Mouse (Mus musculus) CD4-positive, CD25-positive, alpha-beta regulatory T cell, adult 4 months (primary cell): ENCODE data around the gene Klrb1b. TPM values are rescaled to one million over a fixed set of nuclear protein-coding genes. Genes with fewer than 3 reads are reported as not detected.
"Not testable (repeated sequence)": the region's sequence is repeated elsewhere in the genome, so short reads cannot be mapped to it uniquely, and the experiment has no call there.

ENCODE experiments used
- ATAC-seq: one replicate; pipeline ENCODE4 v1.8.0; 2017
- polyA plus RNA-seq, 2 experiments: library from polyadenylated mRNA; unstranded; fragments of 100-300 nt; shearing (Covaris generic); gene quantifications; one replicate each; pipeline ENCODE4 v1.2.1; 2017

The Klrb1b gene
- polyA plus RNA-seq, 2 experiments from 2014 or later, result not detected

GRCm38 (mm10) chr6:128799144-128799895 is 26.8 kb downstream of the Klrb1b start:
- peak; percentile 49 for ATAC-seq

DNA sequence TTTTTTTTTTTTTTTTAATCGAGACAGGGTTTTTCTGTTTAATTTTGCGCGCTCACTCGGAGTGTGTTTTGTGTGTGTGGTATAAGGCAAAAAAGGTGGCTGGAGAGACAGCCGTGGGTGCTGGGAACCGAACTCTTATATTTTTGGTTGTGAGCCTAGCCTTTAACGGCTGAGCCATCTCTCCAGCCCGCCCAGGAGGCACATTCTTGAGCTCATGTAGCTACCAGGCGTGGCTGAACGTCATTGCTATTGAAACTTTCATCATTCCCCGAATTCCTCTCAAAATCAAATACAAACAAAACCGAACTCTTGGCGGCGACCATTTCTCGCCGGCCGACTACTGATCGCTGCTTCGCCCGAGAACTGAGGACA is 27.4 kb downstream of the Klrb1b start:
- ATAC-seq, result peak; percentile 9

DNA sequence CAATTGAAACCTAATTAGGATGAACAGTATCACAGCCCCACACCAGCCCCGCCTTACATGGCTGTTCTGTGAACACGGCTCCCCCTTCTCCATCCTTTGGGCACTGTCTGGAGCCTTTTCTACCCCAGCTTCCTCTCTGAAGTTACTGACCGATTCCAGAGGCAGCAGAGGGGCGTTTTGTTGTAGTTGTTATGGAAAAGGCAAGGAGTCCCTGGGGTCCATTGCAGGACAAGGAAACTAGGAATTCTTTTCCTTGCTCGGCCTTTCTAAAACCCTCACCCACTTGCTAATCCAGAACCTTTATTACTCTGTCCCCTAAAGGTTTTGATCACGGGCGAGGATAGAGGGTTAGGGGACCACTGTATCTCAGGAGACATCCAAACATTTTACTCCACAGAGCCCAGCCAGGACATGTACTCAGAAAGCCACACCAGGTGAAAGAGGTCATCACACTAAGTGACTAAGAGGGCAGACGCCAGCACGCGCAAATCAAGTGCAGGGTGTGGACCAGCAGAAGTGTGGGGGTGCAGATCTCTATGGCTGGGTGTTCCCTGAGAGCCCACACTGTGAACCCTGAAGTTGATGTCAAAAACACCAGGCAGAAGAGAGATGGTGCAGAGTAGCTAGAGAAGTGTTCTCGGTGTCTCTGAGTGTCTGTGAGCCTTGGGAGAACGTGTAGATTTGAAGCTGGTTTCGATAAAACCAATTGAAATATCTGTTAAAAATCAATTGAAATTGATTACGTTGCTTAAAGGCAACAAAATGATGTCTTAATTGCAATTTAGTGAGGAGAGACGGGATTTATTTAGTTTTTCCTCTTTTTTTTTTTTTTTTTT is 28.0 kb downstream of the Klrb1b start:
- ATAC-seq, result no peak

DNA sequence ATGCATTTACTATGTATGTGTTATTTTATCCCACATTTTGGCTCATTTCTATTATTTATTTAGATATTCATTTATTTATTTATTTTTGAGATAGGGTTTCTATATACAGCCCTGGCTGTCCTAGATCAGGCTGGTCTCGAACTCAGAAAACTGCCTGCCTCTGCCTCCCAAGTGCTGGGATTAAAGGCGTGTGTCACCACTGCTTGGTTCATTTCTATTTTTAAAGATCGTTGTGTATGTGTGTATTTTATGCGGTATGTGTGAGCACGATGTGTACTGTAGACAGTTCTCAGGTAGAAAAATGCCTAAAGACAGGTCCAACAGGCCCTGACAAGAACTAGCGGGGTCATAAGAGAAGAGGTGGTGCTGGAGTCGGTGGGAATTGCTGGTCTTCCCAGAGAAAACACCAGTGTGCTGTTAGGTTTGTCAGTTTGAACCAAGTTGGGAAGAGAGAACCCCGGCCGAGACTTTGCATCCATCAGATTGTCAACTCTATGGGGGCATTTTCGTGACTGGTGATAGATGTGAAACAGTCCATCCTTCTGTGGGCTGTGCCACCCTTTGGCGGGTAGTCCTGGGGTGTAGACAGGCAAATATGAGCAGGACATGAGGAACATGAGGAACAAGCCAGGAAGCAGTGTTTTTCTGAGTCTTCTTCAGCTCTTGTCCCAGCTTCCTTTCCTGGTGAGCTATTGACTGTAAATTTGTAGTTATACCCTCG is 28.8 kb downstream of the Klrb1b start:
- ATAC-seq, result no peak

DNA sequence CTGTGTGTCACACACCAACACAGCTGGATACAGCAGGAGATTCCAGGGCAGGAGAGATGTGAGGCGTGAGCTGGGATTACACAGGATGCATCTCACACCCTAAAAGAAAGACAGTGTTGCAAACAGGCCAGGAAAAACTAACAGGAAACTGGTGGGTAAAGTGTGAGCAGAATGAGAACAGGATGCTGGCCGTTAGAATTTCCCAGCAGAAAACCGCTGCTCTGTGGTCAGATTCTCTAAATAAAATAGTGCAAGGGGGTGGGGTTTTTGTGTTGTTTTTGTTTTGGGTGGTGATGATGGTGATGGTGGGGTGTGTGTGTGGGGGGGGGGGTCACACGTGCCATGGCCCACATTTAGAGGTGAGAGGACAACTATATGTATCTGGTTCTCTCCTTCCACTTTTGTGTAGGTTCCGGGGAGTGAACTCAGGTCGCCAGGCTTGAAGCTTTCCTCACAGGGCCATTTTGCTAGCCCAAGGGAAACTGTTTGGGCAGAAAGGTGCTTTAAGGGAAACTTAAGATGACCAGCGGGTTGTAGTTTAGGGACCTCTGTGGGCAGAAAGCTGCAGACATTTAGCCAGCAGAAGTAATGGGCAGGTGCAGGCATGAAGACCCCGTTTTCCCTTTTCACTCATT is 29.7 kb downstream of the Klrb1b start:
- ATAC-seq, result peak; percentile 38

DNA sequence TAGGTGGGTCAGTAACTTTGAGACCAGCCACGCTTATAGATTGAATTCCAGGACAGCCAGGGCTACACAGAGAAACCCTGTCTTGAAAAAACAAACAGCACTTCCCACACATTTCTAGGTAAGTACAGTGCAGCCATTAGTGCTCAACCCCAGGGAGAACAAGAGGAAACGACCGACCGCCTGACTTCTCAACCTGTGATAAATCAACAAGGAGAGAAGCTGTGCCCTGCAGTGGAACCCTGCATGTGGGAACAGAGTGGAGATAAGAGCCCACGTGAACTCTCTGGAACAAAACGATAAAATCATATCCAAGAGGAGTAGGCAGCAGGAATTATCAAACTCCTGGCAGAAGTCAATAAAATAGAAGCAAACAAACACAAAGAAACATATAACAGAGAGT is 32.4 kb downstream of the Klrb1b start:
- ATAC-seq, result no peak

GRCm38 (mm10) chr6:128790491-128790994 is 35.6 kb downstream of the Klrb1b start:
- not testable (repeated sequence) for ATAC-seq

DNA sequence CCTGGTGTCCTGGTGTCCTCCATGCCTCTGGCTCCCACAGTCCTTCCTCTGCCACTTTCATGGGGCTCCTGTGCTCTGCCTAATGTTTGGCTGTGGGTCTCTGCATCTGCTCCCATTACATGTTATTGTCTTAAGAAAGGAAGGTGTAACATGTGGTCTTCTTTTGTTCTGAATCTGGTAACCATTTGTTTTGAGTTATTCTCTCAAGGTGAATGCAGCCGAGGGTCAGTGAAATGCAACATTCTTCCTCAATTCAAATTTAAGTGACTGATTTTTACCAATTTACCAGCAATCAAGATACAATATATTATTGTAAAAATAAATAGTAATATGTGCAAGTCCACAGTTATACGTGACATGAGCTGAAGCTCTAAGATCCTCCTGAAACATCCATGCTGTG is 37.0 kb downstream of the Klrb1b start, which contains the start of gene Klrb1c:
Gene Klrb1c, minus strand, starts transcription at position 101 of the 400 bp plus-strand sequence.
- ATAC-seq, result no peak

GRCm38 (mm10) chr6:128788517-128788916 is 37.6 kb downstream of the Klrb1b start:
- ATAC-seq, result peak; percentile 17

DNA sequence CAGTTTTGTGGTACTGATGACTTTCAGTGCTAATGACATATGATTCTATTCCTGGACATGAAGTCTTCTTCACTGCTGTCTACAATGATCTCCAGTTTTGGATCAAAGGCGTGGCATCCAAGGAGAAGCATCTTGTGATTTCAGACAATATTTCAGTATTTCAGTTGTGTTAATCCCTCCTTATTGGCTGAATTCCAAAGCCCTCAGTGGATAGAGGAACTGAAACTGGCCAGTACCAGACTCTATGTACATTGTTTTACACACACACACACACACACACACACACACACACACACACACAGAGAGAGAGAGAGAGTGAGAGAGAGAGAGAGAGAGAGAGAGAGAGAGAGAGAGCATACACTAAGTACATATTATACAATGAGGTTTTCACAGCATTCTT is 39.7 kb downstream of the Klrb1b start:
- not testable (repeated sequence) for ATAC-seq

GRCm38 (mm10) chr6:128769481-128770253 is 56.5 kb downstream of the Klrb1b start:
- no peak for ATAC-seq

- no peak for ATAC-seq
Observed at GRCm38 (mm10) chr6:128768047-128768446, 58.1 kb downstream of the Klrb1b start.

DNA sequence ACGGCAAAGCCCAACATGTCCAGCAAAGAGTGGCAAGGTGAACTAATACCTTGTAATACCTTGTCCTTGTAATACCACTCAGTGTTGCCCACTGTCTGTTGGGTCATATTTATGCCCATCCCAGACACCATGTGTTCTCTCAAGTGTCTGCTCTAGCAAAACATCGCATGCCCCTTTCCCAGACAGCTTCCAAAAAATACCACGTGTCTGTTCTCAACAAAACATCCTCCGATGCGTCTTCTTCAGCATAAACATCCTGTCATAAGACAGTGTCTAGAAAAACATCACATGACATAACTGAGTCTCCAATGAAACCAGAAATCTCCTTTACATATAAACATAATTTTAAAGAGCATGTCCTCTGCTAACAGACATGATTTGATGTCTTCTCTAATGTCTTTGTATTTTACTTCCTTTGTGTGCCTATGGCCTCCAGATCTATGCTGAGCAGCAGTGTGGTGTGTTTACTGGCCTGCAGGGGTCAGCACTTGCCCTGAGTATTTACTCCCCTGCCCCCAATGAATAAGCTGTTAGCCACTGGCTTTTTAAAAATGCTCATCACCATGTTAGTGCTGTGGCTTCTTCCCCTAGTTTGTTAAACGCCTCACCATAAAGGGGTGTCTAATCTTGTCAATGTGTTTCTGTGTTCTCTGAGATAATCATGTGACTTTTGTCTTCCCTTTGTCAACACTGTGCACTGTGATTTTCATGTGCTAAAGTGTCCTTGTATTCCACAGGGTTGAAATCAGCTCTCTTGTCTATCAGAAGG is 59.5 kb downstream of the Klrb1b start:
- ATAC-seq, result peak; percentile 48

DNA sequence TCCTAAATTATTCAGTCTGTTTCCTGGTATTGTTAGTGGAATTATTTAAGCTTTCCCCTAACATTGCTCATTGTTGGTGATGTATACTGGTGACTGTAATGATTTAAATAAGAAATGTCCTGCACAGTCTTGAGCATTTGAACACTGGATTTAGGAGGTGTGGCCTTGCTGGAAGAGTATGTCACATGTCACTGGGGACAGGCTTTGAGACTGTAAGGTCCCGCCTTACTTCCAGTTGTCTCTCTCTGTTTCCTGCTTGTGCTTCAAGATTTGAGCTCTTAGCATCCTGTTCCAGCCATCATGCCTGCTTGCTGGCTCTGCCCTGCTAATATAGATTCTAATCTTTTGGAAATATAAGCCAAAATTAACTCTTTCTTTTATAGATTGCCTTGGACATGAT is 60.9 kb downstream of the Klrb1b start:
- ATAC-seq, result no peak

- no peak for ATAC-seq
Observed at GRCm38 (mm10) chr6:128764598-128764997, 61.5 kb downstream of the Klrb1b start.

- peak; percentile 66 for ATAC-seq
Observed at GRCm38 (mm10) chr6:128763736-128764523, 62.2 kb downstream of the Klrb1b start.
